In the genomic region with DNA sequence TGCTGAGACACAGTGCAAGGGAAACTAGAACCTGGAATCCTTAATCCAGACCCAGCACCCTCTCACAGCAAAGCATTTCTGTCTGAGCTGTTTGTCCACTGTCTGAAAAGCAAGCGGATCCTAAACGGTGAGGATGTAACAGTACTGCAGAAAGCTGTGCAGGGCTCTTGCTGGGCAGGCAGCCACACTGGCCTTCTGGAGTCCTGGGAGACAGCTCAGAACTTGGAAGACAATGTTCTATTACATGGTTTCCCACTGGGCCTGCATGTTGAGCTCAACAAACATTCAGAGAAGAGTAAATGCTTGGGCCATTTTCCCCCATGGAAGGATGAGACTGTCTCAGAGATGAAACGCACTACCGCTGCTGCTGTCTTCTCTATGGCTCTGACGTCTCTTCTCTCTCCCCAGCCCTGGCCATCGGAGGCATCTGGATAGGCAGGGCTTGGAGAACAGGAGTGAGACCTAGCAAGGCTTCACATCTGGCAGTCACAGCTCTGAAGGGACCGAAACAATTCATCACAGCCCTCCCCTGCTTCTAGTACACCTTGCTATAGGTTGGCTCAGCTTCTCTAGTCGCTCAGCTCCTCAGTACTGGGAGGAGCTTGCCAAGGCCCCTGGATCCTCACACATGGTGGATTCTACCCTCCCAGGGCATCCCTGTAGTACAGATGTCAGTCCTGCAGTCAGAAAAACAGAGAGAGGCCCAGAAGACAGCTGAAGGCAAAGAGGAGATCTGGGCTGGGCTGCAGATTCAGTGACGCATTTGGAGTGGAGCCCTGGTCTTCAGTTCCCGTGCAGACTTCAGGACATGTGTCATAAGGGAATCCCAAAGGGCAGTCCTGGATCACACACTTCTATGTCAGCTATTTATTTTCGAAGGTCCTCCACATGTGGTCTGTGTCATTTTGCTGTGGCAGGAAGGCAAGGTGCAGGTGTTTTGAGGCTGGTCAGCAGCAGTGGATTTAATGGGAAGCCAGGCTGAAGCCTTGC, we compare ENCODE assay signal across 9 mouse cellular contexts.
A peak's percentile ranks its signal among the peaks of the same experiment; 100 is the strongest.
DNase-seq lines count a peak whose midpoint lies in the region; ATAC-seq lines count a peak whose summit lies in the region.
"Had no signal": no experiment of that assay in that cellular context is flagged by ENCODE, and none has a peak within 500 bp of the region (broad histone marks: within the 10 kb centered on the region; RNA-seq: fewer than 3 reads in every experiment).

No protein-coding gene starts in this region.

- no peak for ATAC-seq in cerebellum, adult (ENCODE audit: insufficient number of reproducible peaks, low FRiP score, low TSS enrichment)
- ATAC-seq: inflammation-experienced regulatory T-cells, adult 6 months had no signal

- intact Hi-C loops in heart, postnatal 25 days (cut with DNase I) = no loop called here
- intact Hi-C loops in left cerebral cortex, postnatal 36 days (cut with DNase I) = loop anchor here (5.0 kb wide), 1 partner anchor 55 kb away; no protein-coding TSS in a partner anchor

- DNase-seq in cerebellum, postnatal 10 days = peak; percentile 65 to 69
- DNase-seq in cerebellum, postnatal 36 days = peak; percentile 22 to 24
- peak; percentile 67 for DNase-seq in heart, postnatal 25 days (ENCODE audit: low spot score)
- DNase-seq in left cerebral cortex, postnatal 36 days (ENCODE audit: low spot score in 2 of 2) = peak; percentile 46 to 49
- no peak for DNase-seq in natural killer cell, adult 2 months (ENCODE audit: low spot score in 2 of 2)
- DNase-seq in yolk sac, embryonic 10.5 days (ENCODE audit: low spot score) = no peak
- DNase-seq in ovary, postnatal 10 days (ENCODE audit: low spot score) = no peak

Comparison
In these comparisons a context has a peak if more than half of its experiments do, and no peak if none do; other contexts are left out.
1. DNase-seq: peak in cerebellum, postnatal 10 days (2 of 2), cerebellum, postnatal 36 days (2 of 2), heart, postnatal 25 days (single experiment) and left cerebral cortex, postnatal 36 days (2 of 2); none in natural killer cell, adult 2 months (0 of 2), yolk sac, embryonic 10.5 days (single experiment) and ovary, postnatal 10 days (single experiment).